ENCODE assay signal across 8 mouse cellular contexts in the genomic region with DNA sequence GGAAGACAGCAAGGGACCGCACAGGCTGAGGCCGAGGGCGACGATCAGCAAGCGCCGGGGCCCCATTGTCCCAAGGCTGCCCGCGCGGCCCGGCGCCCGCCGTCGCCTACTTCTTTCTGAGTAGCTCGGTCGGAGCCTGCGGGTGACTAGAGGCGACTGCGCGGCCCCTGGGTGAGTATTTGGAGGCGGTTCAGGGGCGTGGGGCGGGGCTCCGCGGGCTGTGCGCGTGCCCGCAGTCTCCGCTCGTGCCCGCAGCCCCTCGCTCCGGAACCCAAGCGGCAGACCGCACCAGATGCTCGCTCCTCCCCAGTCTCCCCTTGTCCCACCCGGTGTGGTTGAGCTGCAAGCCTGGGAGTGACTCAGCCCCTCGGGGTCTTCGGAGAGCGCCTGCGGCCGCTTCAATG. TPM values are rescaled to one million over a fixed set of nuclear protein-coding genes. Genes with fewer than 3 reads are reported as not detected.
DNase-seq lines count a peak whose midpoint lies in the region; ATAC-seq and TF ChIP-seq lines count a peak whose summit lies in the region.

Gene F2r, minus strand, starts transcription at position 179 of the 404 bp plus-strand sequence.

- peaks cover 14% of the 10 kb centered on the region for H3K36me3 ChIP-seq in heart, embryonic 14.5 days (ENCODE audit: control insufficient read depth, insufficient read depth, low read length)
- peaks cover 22% of the 10 kb centered on the region for H3K36me3 ChIP-seq in liver, embryonic 15.5 days (replicated peaks)
- H3K36me3 ChIP-seq in stomach, embryonic 15.5 days = no peaks in the 10 kb centered on the region

- under 1% methylated on average over 42 of the region's 42 CpGs for WGBS in heart, embryonic 14.5 days
- WGBS in liver, embryonic 15.5 days (ENCODE audit: insufficient replicate concordance) = 0% methylated on average over 42 of the region's 42 CpGs
- under 1% methylated on average over 42 of the region's 42 CpGs for WGBS in stomach, embryonic 15.5 days

- ATAC-seq in CD4-positive, CD25-positive, alpha-beta regulatory T cell, adult 4 months = peak; percentile 86
- ATAC-seq in heart, embryonic 14.5 days (ENCODE audit: insufficient number of reproducible peaks, insufficient read depth, low FRiP score, low read depth) = peak; percentile 91
- peak; percentile 88 for ATAC-seq in liver, embryonic 15.5 days (ENCODE audit: insufficient read depth)
- peak; percentile 94 for ATAC-seq in stomach, embryonic 15.5 days (ENCODE audit: insufficient read depth, low FRiP score, low read depth)

- peak within 1 kb of the TSS; percentile 76 to 91 for H3K27ac ChIP-seq in heart, embryonic 14.5 days (replicated peaks in 1 of 2; ENCODE audit: control insufficient read depth in 1 of 2, insufficient read depth in 1 of 2, low read depth in 2 of 2, low read length in 2 of 2)
- H3K27ac ChIP-seq in liver, embryonic 15.5 days (replicated peaks) = peak within 1 kb of the TSS; percentile 86
- peak within 1 kb of the TSS; percentile 60; the same call in 1 of the 2 replicates for H3K27ac ChIP-seq in stomach, embryonic 15.5 days

- H3K4me3 ChIP-seq in heart, embryonic 14.5 days (ENCODE audit: control insufficient read depth in 1 of 2, insufficient read depth in 1 of 2, low read depth in 1 of 2, low read length in 2 of 2) = peak within 1 kb of the TSS; percentile 68 to 80
- H3K4me3 ChIP-seq in liver, embryonic 15.5 days (replicated peaks) = peak within 1 kb of the TSS; percentile 85
- H3K4me3 ChIP-seq in stomach, embryonic 15.5 days (replicated peaks) = peak within 1 kb of the TSS; percentile 72

- H3K4me1 ChIP-seq in heart, embryonic 14.5 days (ENCODE audit: control insufficient read depth in 2 of 2, insufficient read depth in 2 of 2, low read length in 2 of 2) = peaks cover 15 to 37% of the 10 kb centered on the region in 2 experiments
- peaks cover 42% of the 10 kb centered on the region for H3K4me1 ChIP-seq in liver, embryonic 15.5 days (replicated peaks)
- peaks cover 7% of the 10 kb centered on the region for H3K4me1 ChIP-seq in stomach, embryonic 15.5 days

- peak; percentile 82 for TF ChIP-seq POLR2A in brain, embryonic 14.5 days (IDR thresholded peaks at IDR 0.05; ENCODE audit: borderline replicate concordance, extremely low read depth, insufficient read depth, insufficient read length, poor library complexity, severe bottlenecking)

- no peak for TF ChIP-seq CTCF in brain, embryonic 14.5 days (IDR thresholded peaks at IDR 0.05; ENCODE audit: borderline replicate concordance, extremely low read depth, insufficient read depth, insufficient read length)

- DNase-seq in brain, embryonic 14.5 days (ENCODE audit: low read depth) = peak; percentile 94
- peak; percentile 54 for DNase-seq in fibroblast of lung, adult 2 months (ENCODE audit: low read depth)
- peak; percentile 93 for DNase-seq in kidney, postnatal 10 days
- DNase-seq in neural tube, embryonic 10.5 days (ENCODE audit: extremely low spot score, low spot score) = peak; percentile 89

- peak within 1 kb of the TSS; percentile 98 for H3K9ac ChIP-seq in heart, embryonic 14.5 days (ENCODE audit: low read length)
- H3K9ac ChIP-seq in liver, embryonic 15.5 days = peak within 1 kb of the TSS; percentile 94
- H3K9ac ChIP-seq in stomach, embryonic 15.5 days = peak within 1 kb of the TSS; percentile 70

- peak within 1 kb of the TSS; percentile 79 for H3K4me2 ChIP-seq in heart, embryonic 14.5 days (ENCODE audit: low read length)
- H3K4me2 ChIP-seq in liver, embryonic 15.5 days = peak within 1 kb of the TSS; percentile 90
- H3K4me2 ChIP-seq in stomach, embryonic 15.5 days = peak within 1 kb of the TSS; percentile 73

- H3K9me3 ChIP-seq in heart, embryonic 14.5 days (ENCODE audit: control insufficient read depth, low read length) = no peaks in the 10 kb centered on the region
- H3K9me3 ChIP-seq in liver, embryonic 15.5 days (replicated peaks) = no peaks in the 10 kb centered on the region
- no peaks in the 10 kb centered on the region for H3K9me3 ChIP-seq in stomach, embryonic 15.5 days

- H3K27me3 ChIP-seq in heart, embryonic 14.5 days (ENCODE audit: control insufficient read depth, insufficient read depth, low read length) = no peaks in the 10 kb centered on the region
- peaks cover 7% of the 10 kb centered on the region for H3K27me3 ChIP-seq in liver, embryonic 15.5 days
- H3K27me3 ChIP-seq in stomach, embryonic 15.5 days (replicated peaks) = no peaks in the 10 kb centered on the region

RNA-seq across cellular contexts. Expression of gene F2r, which starts in this region (rescaled TPM):
- 10 to 100 TPM; 21.4 to 25.0 TPM for polyA plus RNA-seq in CD4-positive, CD25-positive, alpha-beta regulatory T cell, adult 4 months (2017; shearing (Covaris generic))
- 28.7 and 46.5 TPM in 2 replicates for polyA plus RNA-seq in brain, embryonic 14.5 days (2012; rRNA removed)
- 128 and 133 TPM in 2 replicates for polyA plus RNA-seq in heart, embryonic 14.5 days (2014; fragmentation: Nextera tagmentation; extraction: Ambion mirVana)
- 32.3 and 35.9 TPM in 2 replicates for polyA plus RNA-seq in liver, embryonic 15.5 days (2015; fragmentation: Nextera tagmentation; extraction: Ambion mirVana)
- polyA plus RNA-seq in stomach, embryonic 15.5 days (2015; fragmentation: Nextera tagmentation; extraction: Ambion mirVana) = 67.5 and 68.7 TPM in 2 replicates

Comparison
In these comparisons a context has a peak if more than half of its experiments do, and no peak if none do; other contexts are left out.
1. Peak in every context shown above with its lines: DNase-seq, ATAC-seq, H3K4me3 ChIP-seq and H3K27ac ChIP-seq.